Mouse (Mus musculus) left cerebral cortex, adult 18-20 months (tissue): ENCODE measurements around the gene Fli1. TPM values are rescaled to one million over a fixed set of nuclear protein-coding genes. Genes with fewer than 3 reads are reported as not detected.
A peak's percentile ranks its signal among the peaks of the same experiment; 100 is the strongest.

Experiments
- DNase-seq, 2 experiments: peaks; one replicate each; pipeline ENCODE4 v3.0.0; 2021 to 2022; ENCODE audit warnings: low spot score in 2 of 2, mixed read lengths in 1 of 2
- total RNA-seq, 2 experiments: library from RNA; stranded (reverse); gene quantifications; 2 replicates each; pipeline ENCODE4 v1.2.3; 2021

The Fli1 gene
- total RNA-seq, 2 experiments from 2014 or later = 5.8 to 6.4 TPM

- DNase-seq = no peak
These were observed 15.3 kb downstream of the Fli1 start for GRCm38 (mm10) chr9:32527329-32527728.

GRCm38 (mm10) chr9:32525787-32526186 is 16.9 kb downstream of the Fli1 start:
- DNase-seq = no peak

DNA sequence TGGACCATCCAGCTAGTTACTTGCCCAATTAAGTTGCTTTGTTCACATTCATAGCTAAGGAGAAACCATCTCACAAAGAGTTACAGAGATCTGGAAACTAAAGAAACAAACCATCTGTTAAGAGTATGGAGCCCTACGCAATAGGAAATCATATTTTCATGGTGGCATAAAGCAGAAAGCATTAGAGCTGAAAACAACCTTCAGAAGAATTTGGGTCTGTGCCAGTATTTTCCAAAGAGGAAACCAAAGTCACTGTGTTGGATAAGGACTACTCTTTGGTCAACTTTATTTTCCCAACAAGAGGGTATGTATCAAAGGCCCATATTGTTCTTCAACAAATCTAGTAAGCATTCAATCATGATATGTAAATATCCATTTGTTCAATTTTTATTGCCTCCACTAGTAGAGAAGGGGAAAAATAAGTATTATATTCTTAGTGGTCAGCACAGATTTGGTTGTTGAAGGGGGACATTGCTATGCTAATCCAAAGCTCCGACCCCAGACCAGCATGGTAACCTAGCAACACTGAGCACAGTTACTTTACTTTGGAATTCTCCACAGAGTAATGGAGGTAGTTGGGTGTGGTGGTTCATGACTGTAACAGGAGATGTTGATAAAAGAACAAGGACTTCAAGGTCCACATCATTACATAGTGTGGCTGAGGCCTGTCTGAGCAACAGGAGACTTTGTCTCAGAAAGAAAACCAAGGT is 20.0 kb downstream of the Fli1 start:
- no peak for DNase-seq

DNA sequence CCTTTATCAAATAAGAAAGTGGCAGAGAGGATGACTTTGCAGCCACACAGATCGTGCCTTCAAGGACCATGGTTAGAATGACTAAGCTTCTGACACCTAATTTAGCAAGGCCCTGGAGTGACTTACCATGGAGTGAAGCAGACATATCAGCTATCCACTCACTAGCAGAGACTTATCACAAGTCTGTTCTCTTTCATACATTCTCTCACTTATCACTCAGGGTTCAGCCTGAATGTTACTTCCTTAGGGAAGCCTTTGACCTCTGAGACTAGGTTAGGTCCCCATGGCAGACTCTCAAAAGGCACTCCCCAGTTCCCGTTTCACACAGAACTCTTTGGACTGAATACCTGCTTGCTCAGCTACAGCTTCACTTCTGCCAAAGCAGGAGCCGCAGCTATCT is 21.3 kb downstream of the Fli1 start:
- DNase-seq = no peak

DNA sequence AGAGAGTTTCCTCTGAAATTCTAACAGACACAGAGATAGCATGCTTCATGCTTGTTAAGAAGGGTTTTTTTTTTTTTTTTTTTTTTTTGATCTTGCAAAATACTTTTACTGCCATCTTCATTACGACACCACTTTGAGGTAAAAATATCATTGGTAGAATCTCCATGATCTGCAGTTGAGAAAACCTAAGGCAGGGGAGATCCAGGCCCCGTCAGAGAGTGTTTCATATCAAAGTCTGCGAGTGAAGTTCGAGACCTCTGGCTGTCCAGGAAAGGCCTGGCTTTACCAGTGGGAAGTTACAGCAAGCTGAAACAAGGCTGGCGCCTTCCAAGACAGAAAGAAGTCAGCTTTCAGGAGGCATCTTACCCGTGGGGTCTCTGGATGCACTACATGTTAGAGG is 21.8 kb downstream of the Fli1 start:
- no peak for DNase-seq

DNA sequence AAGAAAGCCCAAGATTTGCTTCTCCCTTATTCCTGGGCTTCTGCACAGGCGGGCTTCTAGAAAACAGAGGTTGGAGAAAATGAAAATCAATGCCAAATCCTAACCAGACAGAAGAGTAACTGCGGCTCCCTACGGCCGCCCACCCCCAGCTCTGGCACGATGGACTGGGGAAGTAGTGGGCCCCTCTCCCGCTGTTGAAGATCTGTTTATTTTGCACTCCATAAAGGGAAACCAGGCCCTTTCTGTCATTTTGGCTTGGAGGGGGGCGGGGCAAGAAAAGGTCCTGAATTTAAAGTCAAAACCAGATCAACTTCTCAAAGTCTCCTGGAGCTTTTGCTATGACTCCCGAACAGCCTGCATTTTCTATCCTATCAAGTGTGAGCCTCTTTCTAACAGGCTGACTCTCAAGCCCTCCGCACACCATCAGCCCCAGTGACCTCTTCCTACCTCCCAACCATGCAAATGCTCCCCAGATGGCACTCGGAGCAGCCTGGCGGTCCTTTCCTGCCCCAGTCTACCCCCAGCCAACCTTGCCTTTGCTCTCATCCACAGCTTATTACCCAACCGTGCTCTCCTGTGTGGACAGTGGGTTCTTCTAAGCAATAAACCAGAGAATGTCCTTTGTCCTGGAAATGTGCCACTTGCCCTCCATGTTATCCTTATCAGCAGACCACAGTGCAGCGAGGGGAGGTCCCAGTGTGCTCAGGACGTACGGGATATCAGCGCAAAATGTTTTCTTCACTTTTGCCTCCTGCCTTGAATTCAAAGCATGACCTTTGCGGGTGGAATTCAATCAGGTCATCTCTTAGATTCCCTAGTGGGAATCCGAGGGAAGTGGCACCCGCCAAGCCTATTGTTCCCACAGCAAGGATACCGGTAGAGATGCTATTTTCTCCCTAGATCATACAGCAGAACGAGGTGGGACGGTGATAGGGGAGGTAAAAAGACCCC is 23.3 kb downstream of the Fli1 start:
- DNase-seq = no peak

- DNase-seq = no peak
These were observed 24.1 kb downstream of the Fli1 start for GRCm38 (mm10) chr9:32518351-32519075.

DNA sequence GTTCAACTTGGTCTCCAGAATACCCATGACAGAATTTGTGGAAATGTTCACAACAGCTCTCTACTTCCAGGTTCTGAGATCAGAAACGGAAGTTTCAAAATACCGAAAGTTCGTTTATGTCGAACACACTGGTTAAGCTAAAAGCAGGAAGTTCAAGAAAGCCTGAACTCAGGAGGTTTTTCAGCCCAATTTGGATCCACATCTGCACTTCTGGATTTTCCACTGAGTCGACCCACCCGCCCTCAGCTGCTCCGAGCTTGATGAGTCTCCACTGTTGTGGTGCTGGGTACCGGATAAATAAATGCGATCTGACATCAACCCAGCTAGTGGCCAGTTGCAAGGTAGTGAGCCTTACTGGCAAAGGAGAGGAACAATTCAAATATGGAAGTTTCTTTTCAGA is 26.0 kb downstream of the Fli1 start:
- DNase-seq = no peak

- DNase-seq = no peak
These were observed 26.6 kb downstream of the Fli1 start for GRCm38 (mm10) chr9:32515894-32516686.

GRCm38 (mm10) chr9:32514406-32515058 is 28.1 kb downstream of the Fli1 start:
- DNase-seq = no peak

DNA sequence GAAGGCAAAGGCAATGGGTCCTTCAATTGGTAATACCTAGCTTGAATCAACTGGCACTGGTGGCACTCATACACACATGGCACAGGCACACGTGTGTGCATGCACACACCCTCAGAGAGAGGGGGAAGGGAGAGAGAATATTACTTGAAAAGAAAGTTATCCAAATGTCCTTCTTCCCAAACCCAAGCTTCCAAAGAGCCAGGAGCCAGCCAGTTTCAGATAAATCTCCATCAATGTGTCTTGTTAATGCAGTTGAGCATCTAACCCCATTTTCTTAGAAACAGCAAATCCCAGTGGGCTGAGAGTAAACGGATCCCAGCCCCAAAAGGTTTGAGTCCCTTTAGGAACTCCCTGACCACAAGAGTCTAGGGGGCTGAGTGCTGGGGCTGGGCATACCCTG is 29.2 kb downstream of the Fli1 start:
- DNase-seq = no peak

- no peak for DNase-seq
These were observed 32.0 kb downstream of the Fli1 start for GRCm38 (mm10) chr9:32510454-32511263.

- DNase-seq = no peak
These were observed 32.9 kb downstream of the Fli1 start for GRCm38 (mm10) chr9:32509706-32510156.

DNA sequence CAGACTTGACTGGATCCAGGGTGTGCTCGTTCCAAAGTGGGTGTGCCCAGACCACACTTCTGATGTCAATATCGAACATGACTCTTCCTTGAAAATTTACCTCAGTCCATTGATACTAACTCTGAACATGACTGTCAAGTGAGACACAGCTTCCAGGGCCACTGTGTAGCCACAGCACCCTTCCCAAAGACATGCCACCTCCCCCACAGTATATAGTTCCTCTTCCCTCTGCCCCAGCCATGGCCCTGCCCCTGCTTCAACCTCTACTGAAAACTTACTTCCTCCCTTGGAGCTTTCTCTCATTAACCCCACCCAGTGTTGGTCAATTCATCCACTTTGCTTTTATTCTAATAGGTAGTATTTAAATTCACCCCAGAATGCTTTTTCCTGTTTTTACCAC is 34.0 kb downstream of the Fli1 start:
- no peak for DNase-seq

- no peak for DNase-seq
These were observed 34.5 kb downstream of the Fli1 start for GRCm38 (mm10) chr9:32508118-32508517.

GRCm38 (mm10) chr9:32506866-32507861 is 35.5 kb downstream of the Fli1 start:
- no peak for DNase-seq

DNA sequence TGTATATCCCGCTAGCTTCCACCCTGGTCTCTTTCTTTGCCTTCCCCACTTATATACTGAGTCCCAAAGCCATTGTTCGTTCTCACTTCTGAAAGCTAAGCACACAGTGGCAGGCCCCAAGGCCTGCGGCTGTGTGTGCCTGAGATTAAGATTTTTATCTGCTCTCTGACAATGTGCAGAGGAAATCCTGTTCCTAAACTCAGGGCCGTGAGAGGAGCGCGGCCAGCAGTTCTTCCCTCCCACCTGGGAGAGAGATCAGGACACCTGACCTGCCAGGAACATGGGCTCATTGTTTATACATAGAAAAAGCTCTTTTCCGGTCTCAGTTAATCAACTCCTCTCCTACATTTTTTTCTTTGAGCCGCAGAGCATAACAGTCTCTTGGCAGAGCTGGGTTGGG is 36.5 kb downstream of the Fli1 start:
- no peak for DNase-seq

DNA sequence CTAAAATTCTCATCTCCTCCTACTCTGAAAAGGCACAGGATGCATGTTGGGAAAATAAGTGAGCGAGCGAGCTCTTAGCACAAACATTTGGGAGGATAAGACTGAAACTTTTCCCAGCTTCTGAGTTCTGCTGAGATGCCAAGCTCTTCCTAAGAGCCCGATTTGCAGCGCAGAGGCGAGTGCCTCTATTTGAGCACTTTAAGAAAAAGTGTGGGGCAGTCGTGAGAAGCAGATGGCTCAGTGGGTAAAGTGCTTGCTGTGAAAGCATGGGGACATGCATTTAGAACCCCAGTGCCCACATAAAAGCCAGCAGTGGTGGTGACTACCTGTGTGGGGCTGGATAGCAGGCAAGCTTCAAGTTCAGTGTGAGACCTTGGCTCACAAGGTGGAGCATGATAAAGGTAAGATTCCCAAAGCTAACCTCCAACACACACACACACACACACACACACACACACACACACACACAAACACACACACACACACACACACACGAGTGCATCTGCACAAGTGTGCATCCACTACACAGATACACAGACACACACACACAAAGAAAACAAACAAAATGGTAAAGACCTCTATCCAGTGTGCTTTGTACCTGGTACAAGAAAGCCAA is 37.1 kb downstream of the Fli1 start:
- peak in 1 of 2 experiments; percentile 23 for DNase-seq
